24 mouse cellular contexts compared by ENCODE assay signal in genomic region chr6:89658342-89658741, GRCm38 (mm10). TPM values are rescaled to one million over a fixed set of nuclear protein-coding genes. Genes with fewer than 3 reads are reported as not detected.
DNase-seq lines count a peak whose midpoint lies in the region; ATAC-seq and TF ChIP-seq lines count a peak whose summit lies in the region.
"Had no signal": no experiment of that assay in that cellular context is flagged by ENCODE, and none has a peak within 500 bp of the region (broad histone marks: within the 10 kb centered on the region; RNA-seq: fewer than 3 reads in every experiment).

No protein-coding gene starts in this region.

- dilution Hi-C loops in CH12.LX (cut with MboI; ENCODE audit: extremely low pct_ligation_motif_present, extremely low pct_unique_long_range_greater_than_20kb, low sequenced_read_pairs), result no loop called here

- no peak overlapping the region for H3K4me3 ChIP-seq in forebrain, postnatal 0 days (ENCODE audit: low read depth, low read length)
- H3K4me3 ChIP-seq in forebrain, embryonic 11.5 days (ENCODE audit: low read depth, low read length), result no peak overlapping the region
- H3K4me3 ChIP-seq in hindbrain, postnatal 0 days (ENCODE audit: low read length), result no peak overlapping the region
- H3K4me3 ChIP-seq in hindbrain, embryonic 11.5 days (ENCODE audit: low read depth, low read length), result no peak overlapping the region
- no peak overlapping the region for H3K4me3 ChIP-seq in liver, postnatal 0 days (ENCODE audit: low read depth, low read length)
- no peak overlapping the region for H3K4me3 ChIP-seq in liver, embryonic 12.5 days
- no peak overlapping the region for H3K4me3 ChIP-seq in CH12.LX (replicated peaks in 1 of 3; ENCODE audit: low read depth in 2 of 3, low read length in 2 of 3, poor library complexity in 1 of 3)
- H3K4me3 ChIP-seq: embryonic facial prominence, embryonic 13.5 days; forebrain, embryonic 13.5 days; gastrocnemius, adult 2 months; heart, embryonic 13.5 days; hindbrain, embryonic 13.5 days had no signal

- H3K79me2 ChIP-seq in CH12.LX (replicated peaks; ENCODE audit: control insufficient read depth, extremely low read depth, insufficient read depth, poor library complexity, severe bottlenecking), result no peaks in the 10 kb centered on the region

- in situ Hi-C loops in CH12.LX (cut with MboI; ENCODE audit: low pct_ligation_motif_present, low pct_unique_long_range_greater_than_20kb, low sequenced_read_pairs), result loop anchor here (25.0 kb wide), 1 partner anchor 879 kb away; no protein-coding TSS in a partner anchor

- H3K9me3 ChIP-seq in forebrain, postnatal 0 days (ENCODE audit: low read length), result no peaks in the 10 kb centered on the region
- H3K9me3 ChIP-seq in forebrain, embryonic 11.5 days (ENCODE audit: control insufficient read depth, low read length), result no peaks in the 10 kb centered on the region
- H3K9me3 ChIP-seq in hindbrain, postnatal 0 days (ENCODE audit: low read length), result no peaks in the 10 kb centered on the region
- H3K9me3 ChIP-seq in hindbrain, embryonic 11.5 days (ENCODE audit: control insufficient read depth, low read length), result no peaks in the 10 kb centered on the region
- H3K9me3 ChIP-seq in liver, postnatal 0 days (ENCODE audit: low read length), result no peaks in the 10 kb centered on the region
- no peaks in the 10 kb centered on the region for H3K9me3 ChIP-seq in liver, embryonic 12.5 days (replicated peaks)
- no peaks in the 10 kb centered on the region for H3K9me3 ChIP-seq in CH12.LX (replicated peaks; ENCODE audit: low read length)
- H3K9me3 ChIP-seq: embryonic facial prominence, embryonic 13.5 days; forebrain, embryonic 13.5 days; heart, embryonic 13.5 days; hindbrain, embryonic 13.5 days had no signal

- TF ChIP-seq CTCF in forebrain, postnatal 0 days (IDR thresholded peaks at IDR 0.05; ENCODE audit: low read depth), result peak; percentile 37
- peak; percentile 40; the same call in 1 of the 2 replicates for TF ChIP-seq CTCF in hindbrain, postnatal 0 days (IDR thresholded peaks at IDR 0.05; ENCODE audit: low read depth)
- peak; percentile 29 for TF ChIP-seq CTCF in liver, postnatal 0 days (IDR thresholded peaks at IDR 0.05; ENCODE audit: low read depth)
- TF ChIP-seq CTCF in CH12.LX (conservative IDR thresholded peaks at IDR 0.05 in 1 of 2, IDR thresholded peaks at IDR 0.05 in 1 of 2; ENCODE audit: low read depth in 2 of 2, low read length in 2 of 2), result peak in 1 of 2 experiments; percentile 51; a peak in 2 of 4 replicates

- H3K9ac ChIP-seq in forebrain, postnatal 0 days, result no peak overlapping the region
- no peak overlapping the region for H3K9ac ChIP-seq in forebrain, embryonic 11.5 days (ENCODE audit: low read length)
- H3K9ac ChIP-seq in hindbrain, postnatal 0 days (replicated peaks; ENCODE audit: low read length), result no peak overlapping the region
- no peak overlapping the region for H3K9ac ChIP-seq in hindbrain, embryonic 11.5 days (ENCODE audit: low read depth, low read length)
- H3K9ac ChIP-seq in liver, postnatal 0 days (replicated peaks), result no peak overlapping the region
- no peak overlapping the region for H3K9ac ChIP-seq in liver, embryonic 12.5 days
- H3K9ac ChIP-seq in CH12.LX (ENCODE audit: insufficient read depth, low read depth), result no peak overlapping the region
- H3K9ac ChIP-seq: embryonic facial prominence, embryonic 13.5 days; forebrain, embryonic 13.5 days; heart, embryonic 13.5 days; hindbrain, embryonic 13.5 days had no signal

- TF ChIP-seq RAD21 in CH12.LX (IDR thresholded peaks at IDR 0.05; ENCODE audit: low read depth, low read length), result peak; percentile 16

- TF ChIP-seq POLR2A in CH12.LX (IDR thresholded peaks at IDR 0.05; ENCODE audit: low read depth, low read length), result no peak

- DNase-seq in forebrain, postnatal 0 days, result no peak
- DNase-seq in forebrain, embryonic 11.5 days (ENCODE audit: low spot score), result no peak
- DNase-seq in hindbrain, postnatal 0 days (ENCODE audit: low spot score), result no peak
- no peak for DNase-seq in hindbrain, embryonic 11.5 days (ENCODE audit: low spot score)
- no peak for DNase-seq in liver, postnatal 0 days
- DNase-seq in CH12.LX (ENCODE audit: extremely low read depth), result no peak
- DNase-seq: adrenal gland, postnatal 14 days; B cell, adult 2 months; cerebellum, adult 18-20 months; cerebellum, adult 9-11 months; cerebellum, postnatal 36 days; gastrocnemius, adult 2 months; gastrocnemius, postnatal 25 days had no signal

- no peaks in the 10 kb centered on the region for H3K27me3 ChIP-seq in forebrain, postnatal 0 days (ENCODE audit: insufficient read depth, low read length)
- H3K27me3 ChIP-seq in forebrain, embryonic 11.5 days (ENCODE audit: control insufficient read depth, insufficient read depth, low read length), result no peaks in the 10 kb centered on the region
- H3K27me3 ChIP-seq in hindbrain, postnatal 0 days (ENCODE audit: insufficient read depth, low read length), result no peaks in the 10 kb centered on the region
- H3K27me3 ChIP-seq in hindbrain, embryonic 11.5 days (ENCODE audit: control insufficient read depth, insufficient read depth, low read length), result no peaks in the 10 kb centered on the region
- H3K27me3 ChIP-seq in liver, postnatal 0 days (ENCODE audit: insufficient read depth, low read length), result no peaks in the 10 kb centered on the region
- no peaks in the 10 kb centered on the region for H3K27me3 ChIP-seq in liver, embryonic 12.5 days (replicated peaks)
- no peaks in the 10 kb centered on the region for H3K27me3 ChIP-seq in CH12.LX (replicated peaks)
- H3K27me3 ChIP-seq: embryonic facial prominence, embryonic 13.5 days; forebrain, embryonic 13.5 days; heart, embryonic 13.5 days; hindbrain, embryonic 13.5 days had no signal

- H3K36me3 ChIP-seq in forebrain, postnatal 0 days (ENCODE audit: insufficient read depth), result peaks cover 16% of the 10 kb centered on the region
- H3K36me3 ChIP-seq in forebrain, embryonic 11.5 days (ENCODE audit: control insufficient read depth, insufficient read depth, low read length), result no peaks in the 10 kb centered on the region
- H3K36me3 ChIP-seq in hindbrain, postnatal 0 days (ENCODE audit: insufficient read depth, low read length), result no peaks in the 10 kb centered on the region
- H3K36me3 ChIP-seq in hindbrain, embryonic 11.5 days (ENCODE audit: control insufficient read depth, insufficient read depth, low read length), result no peaks in the 10 kb centered on the region
- no peaks in the 10 kb centered on the region for H3K36me3 ChIP-seq in liver, postnatal 0 days (replicated peaks; ENCODE audit: insufficient read depth, low read length)
- H3K36me3 ChIP-seq in liver, embryonic 12.5 days, result no peaks in the 10 kb centered on the region; the same call in 1 of the 2 replicates
- peaks cover 0 to 23% of the 10 kb centered on the region in 2 experiments for H3K36me3 ChIP-seq in CH12.LX (replicated peaks in 1 of 2; ENCODE audit: control insufficient read depth in 1 of 2, insufficient read depth in 1 of 2, low read length in 1 of 2)

- no peak overlapping the region for H3K4me2 ChIP-seq in forebrain, postnatal 0 days (ENCODE audit: low read depth)
- H3K4me2 ChIP-seq in forebrain, embryonic 11.5 days (ENCODE audit: low read depth, low read length, severe bottlenecking), result no peak overlapping the region
- H3K4me2 ChIP-seq in hindbrain, postnatal 0 days (ENCODE audit: low read depth, low read length), result no peak overlapping the region
- H3K4me2 ChIP-seq in hindbrain, embryonic 11.5 days (replicated peaks; ENCODE audit: low read depth, low read length), result no peak overlapping the region
- H3K4me2 ChIP-seq in liver, postnatal 0 days (ENCODE audit: low read depth, low read length), result no peak overlapping the region
- H3K4me2 ChIP-seq in liver, embryonic 12.5 days, result no peak overlapping the region
- H3K4me2 ChIP-seq in CH12.LX (ENCODE audit: insufficient read depth, low read depth, poor library complexity, severe bottlenecking), result no peak overlapping the region
- H3K4me2 ChIP-seq: embryonic facial prominence, embryonic 13.5 days; forebrain, embryonic 13.5 days; heart, embryonic 13.5 days; hindbrain, embryonic 13.5 days had no signal

- WGBS in forebrain, postnatal 0 days, result 68% methylated on average over 3 of the region's 3 CpGs
- 90% methylated on average over 3 of the region's 3 CpGs for WGBS in forebrain, embryonic 11.5 days
- WGBS in hindbrain, postnatal 0 days, result 80% methylated on average over 3 of the region's 3 CpGs
- WGBS in hindbrain, embryonic 11.5 days, result 80% methylated on average over 3 of the region's 3 CpGs
- 68% methylated on average over 3 of the region's 3 CpGs for WGBS in liver, postnatal 0 days (ENCODE audit: insufficient replicate concordance)
- 70% methylated on average over 3 of the region's 3 CpGs for WGBS in liver, embryonic 12.5 days (ENCODE audit: insufficient replicate concordance)

- H3K27ac ChIP-seq in forebrain, postnatal 0 days (ENCODE audit: low read depth, low read length), result no peak overlapping the region
- H3K27ac ChIP-seq in forebrain, embryonic 11.5 days (ENCODE audit: low read depth, low read length), result no peak overlapping the region
- H3K27ac ChIP-seq in hindbrain, postnatal 0 days, result no peak overlapping the region
- H3K27ac ChIP-seq in hindbrain, embryonic 11.5 days (ENCODE audit: low read depth, low read length), result no peak overlapping the region
- no peak overlapping the region for H3K27ac ChIP-seq in liver, postnatal 0 days (ENCODE audit: low read depth)
- no peak overlapping the region for H3K27ac ChIP-seq in liver, embryonic 12.5 days
- H3K27ac ChIP-seq in CH12.LX (ENCODE audit: insufficient read depth, low read depth), result no peak overlapping the region
- H3K27ac ChIP-seq: embryonic facial prominence, embryonic 13.5 days; forebrain, embryonic 13.5 days; gastrocnemius, adult 2 months; heart, embryonic 13.5 days; hindbrain, embryonic 13.5 days had no signal

- H3K4me1 ChIP-seq in forebrain, postnatal 0 days (ENCODE audit: insufficient read depth), result no peaks in the 10 kb centered on the region
- no peaks in the 10 kb centered on the region for H3K4me1 ChIP-seq in forebrain, embryonic 11.5 days (replicated peaks; ENCODE audit: control insufficient read depth, insufficient read depth, low read length)
- no peaks in the 10 kb centered on the region for H3K4me1 ChIP-seq in hindbrain, postnatal 0 days (ENCODE audit: insufficient read depth, low read length)
- no peaks in the 10 kb centered on the region for H3K4me1 ChIP-seq in hindbrain, embryonic 11.5 days (replicated peaks; ENCODE audit: control insufficient read depth, insufficient read depth, low read length)
- no peaks in the 10 kb centered on the region for H3K4me1 ChIP-seq in liver, postnatal 0 days (ENCODE audit: insufficient read depth)
- no peaks in the 10 kb centered on the region for H3K4me1 ChIP-seq in liver, embryonic 12.5 days
- H3K4me1 ChIP-seq in CH12.LX (ENCODE audit: control insufficient read depth in 1 of 2, insufficient read depth in 2 of 2), result no peaks in the 10 kb centered on the region
- H3K4me1 ChIP-seq: embryonic facial prominence, embryonic 13.5 days; forebrain, embryonic 13.5 days; hindbrain, embryonic 13.5 days had no signal

- no peak for ATAC-seq in forebrain, postnatal 0 days
- no peak for ATAC-seq in forebrain, embryonic 11.5 days (replicated peaks; ENCODE audit: low FRiP score)
- no peak for ATAC-seq in hindbrain, postnatal 0 days
- no peak for ATAC-seq in hindbrain, embryonic 11.5 days (ENCODE audit: low FRiP score)
- ATAC-seq in liver, postnatal 0 days, result no peak
- ATAC-seq in liver, embryonic 12.5 days, result no peak
- ATAC-seq: CD4-positive, CD25-positive, alpha-beta regulatory T cell, adult 4 months; forebrain, embryonic 13.5 days had no signal

- no peak for TF ChIP-seq EP300 in liver, postnatal 0 days (IDR thresholded peaks at IDR 0.05; ENCODE audit: low read depth)
- TF ChIP-seq EP300 in CH12.LX (IDR thresholded peaks at IDR 0.05; ENCODE audit: low read length), result no peak

RNA-seq across cellular contexts. Expression of gene Txnrd3, which starts 14.6 kb away (rescaled TPM):
- 21.2 and 24.2 TPM in 2 replicates for total RNA-seq in forebrain, postnatal 0 days (2014; rRNA removed)
- polyA plus RNA-seq in forebrain, postnatal 0 days (2015; fragmentation: Nextera tagmentation; extraction: Ambion mirVana), result 20.1 and 21.4 TPM in 2 replicates
- 8.6 and 9.9 TPM in 2 replicates for polyA plus RNA-seq in forebrain, embryonic 11.5 days (2014; fragmentation: Nextera tagmentation; extraction: Ambion mirVana)
- total RNA-seq in hindbrain, postnatal 0 days (2014; rRNA removed), result 15.0 and 17.6 TPM in 2 replicates
- 17.4 and 18.8 TPM in 2 replicates for polyA plus RNA-seq in hindbrain, postnatal 0 days (2015; fragmentation: Nextera tagmentation; extraction: Ambion mirVana)
- polyA plus RNA-seq in hindbrain, embryonic 11.5 days (2014; fragmentation: Nextera tagmentation; extraction: Ambion mirVana), result 11.0 and 15.0 TPM in 2 replicates
- polyA plus RNA-seq in liver, postnatal 0 days (2015; fragmentation: Nextera tagmentation; extraction: Ambion mirVana), result 4.2 and 4.6 TPM in 2 replicates
- 6.1 and 6.4 TPM in 2 replicates for polyA plus RNA-seq in liver, embryonic 12.5 days (2016; fragmentation: Nextera tagmentation; extraction: Ambion mirVana)
- total RNA-seq in CH12.LX (2012; rRNA removed) (6.1 and 6.7 TPM in 2 replicates), CH12.LX (2014; rRNA removed) (7.9 and 8.6 TPM in 2 replicates)
- polyA plus RNA-seq in CH12.LX (2012; ENCODE audit: insufficient read length, low read depth), result 8.0 TPM in 2 replicates

RNA-seq across cellular contexts. Expression of gene Vmn1r40, which starts 49.0 kb away (rescaled TPM):
- total RNA-seq in forebrain, postnatal 0 days (2014; rRNA removed), result not detected in 2 replicates
- not detected in 2 replicates for polyA plus RNA-seq in forebrain, postnatal 0 days (2015; fragmentation: Nextera tagmentation; extraction: Ambion mirVana)
- polyA plus RNA-seq in forebrain, embryonic 11.5 days (2014; fragmentation: Nextera tagmentation; extraction: Ambion mirVana), result not detected in 2 replicates
- not detected in 2 replicates for total RNA-seq in hindbrain, postnatal 0 days (2014; rRNA removed)
- not detected in 2 replicates for polyA plus RNA-seq in hindbrain, postnatal 0 days (2015; fragmentation: Nextera tagmentation; extraction: Ambion mirVana)
- polyA plus RNA-seq in hindbrain, embryonic 11.5 days (2014; fragmentation: Nextera tagmentation; extraction: Ambion mirVana), result not detected in 2 replicates
- not detected in 2 replicates for polyA plus RNA-seq in liver, postnatal 0 days (2015; fragmentation: Nextera tagmentation; extraction: Ambion mirVana)
- polyA plus RNA-seq in liver, embryonic 12.5 days (2016; fragmentation: Nextera tagmentation; extraction: Ambion mirVana), result not detected in 2 replicates
- total RNA-seq in CH12.LX (2012; rRNA removed) (not detected in 2 replicates), CH12.LX (2014; rRNA removed) (not detected in 2 replicates)
- polyA plus RNA-seq in CH12.LX (2012; ENCODE audit: insufficient read length, low read depth), result not detected in 2 replicates
- total RNA-seq: adrenal gland, adult 18-20 months; adrenal gland, postnatal 14 days; gastrocnemius, adult 2 months; gastrocnemius, postnatal 25 days; granulocyte monocyte progenitor cell, adult 5-6 weeks; heart, postnatal 10 days; heart, postnatal 4 days; MEL had no signal
- polyA plus RNA-seq: CD4-positive, CD25-positive, alpha-beta regulatory T cell, adult 4 months; embryonic facial prominence, embryonic 13.5 days; forebrain, embryonic 13.5 days; heart, embryonic 13.5 days; hindbrain, embryonic 13.5 days had no signal
